Mouse (Mus musculus) embryonic facial prominence, embryonic 10.5 days (tissue): ENCODE data around the gene Foxp3. TPM values are rescaled to one million over a fixed set of nuclear protein-coding genes. Genes with fewer than 3 reads are reported as not detected.

Experiments
- DNase-seq: peaks from one replicate; pipeline ENCODE4 v3.0.0-alpha.2; 2017; ENCODE audit warnings: low spot score
- H3K27ac ChIP-seq: fragments of 300-500 bp; sonication (generic); replicated peaks from 2 replicates; pipeline ENCODE4 v1.5.1; 2016; ENCODE audit warnings: mild to moderate bottlenecking
- H3K27me3 ChIP-seq: fragments of 300-500 bp; sonication (generic); replicated peaks from 2 replicates; pipeline ENCODE4 v1.6.1; 2016; ENCODE audit warnings: low read depth, mild to moderate bottlenecking; ENCODE audit not compliant: poor library complexity, severe bottlenecking
- H3K36me3 ChIP-seq: fragments of 300-500 bp; sonication (generic); replicated peaks from 2 replicates; pipeline ENCODE4 v1.6.1; 2016; ENCODE audit warnings: mild to moderate bottlenecking, moderate library complexity
- H3K4me1 ChIP-seq: fragments of 300-500 bp; sonication (generic); 2 replicates; pipeline ENCODE4 v1.6.1; 2016
- H3K4me3 ChIP-seq: fragments of 300-500 bp; sonication (generic); 2 replicates; pipeline ENCODE4 v1.5.1; 2016; ENCODE audit warnings: mild to moderate bottlenecking, moderate library complexity
- H3K9me3 ChIP-seq: fragments of 300-500 bp; sonication (generic); 2 replicates; pipeline ENCODE4 v1.6.1; 2016; ENCODE audit warnings: mild to moderate bottlenecking
- WGBS: fragments of 180-500 bp; shearing (Covaris S2); methylation state at CpG from one replicate; pipeline ENCODE4 v1.1.7; 2016; 5-methylcytosine and 5-hydroxymethylcytosine counted together
- polyA plus RNA-seq: library from polyadenylated mRNA; unstranded; fragments of >200 nt; fragmentation: Nextera tagmentation; extraction: Ambion mirVana; gene quantifications from 2 replicates; pipeline ENCODE4 v1.2.1, GENCODE M21; 2016

Foxp3 gene
- polyA plus RNA-seq, 1 experiment from 2014 or later = 0.05 TPM

DNA sequence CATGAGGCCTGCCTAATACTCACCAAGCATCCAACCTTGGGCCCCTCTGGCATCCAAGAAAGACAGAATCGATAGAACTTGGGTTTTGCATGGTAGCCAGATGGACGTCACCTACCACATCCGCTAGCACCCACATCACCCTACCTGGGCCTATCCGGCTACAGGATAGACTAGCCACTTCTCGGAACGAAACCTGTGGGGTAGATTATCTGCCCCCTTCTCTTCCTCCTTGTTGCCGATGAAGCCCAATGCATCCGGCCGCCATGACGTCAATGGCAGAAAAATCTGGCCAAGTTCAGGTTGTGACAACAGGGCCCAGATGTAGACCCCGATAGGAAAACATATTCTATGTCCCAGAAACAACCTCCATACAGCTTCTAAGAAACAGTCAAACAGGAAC, 10.4 kb downstream of the Foxp3 start:
- Histone ChIP-seq H3K9me3 (no peaks in the 10 kb centered on the region), H3K27me3 (no peaks in the 10 kb centered on the region), H3K27ac (no peak overlapping the region), H3K4me3 (no peak overlapping the region), H3K4me1 (no peaks in the 10 kb centered on the region), H3K36me3 (peaks cover 5% of the 10 kb centered on the region)
- WGBS = 92% methylated on average over 11 of the region's 11 CpGs
- no peak for DNase-seq

DNA sequence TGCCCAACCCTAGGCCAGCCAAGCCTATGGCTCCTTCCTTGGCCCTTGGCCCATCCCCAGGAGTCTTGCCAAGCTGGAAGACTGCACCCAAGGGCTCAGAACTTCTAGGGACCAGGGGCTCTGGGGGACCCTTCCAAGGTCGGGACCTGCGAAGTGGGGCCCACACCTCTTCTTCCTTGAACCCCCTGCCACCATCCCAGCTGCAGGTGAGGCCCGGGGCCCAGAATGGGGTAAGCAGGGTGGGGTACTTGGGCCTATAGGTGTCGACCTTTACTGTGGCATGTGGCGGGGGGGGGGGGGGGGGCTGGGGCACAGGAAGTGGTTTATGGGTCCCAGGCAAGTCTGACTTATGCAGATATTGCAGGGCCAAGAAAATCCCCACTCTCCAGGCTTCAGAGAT, 12.9 kb downstream of the Foxp3 start:
- Histone ChIP-seq H3K27ac (no peak overlapping the region), H3K36me3 (peaks cover 21% of the 10 kb centered on the region), H3K9me3 (no peaks in the 10 kb centered on the region), H3K4me1 (no peaks in the 10 kb centered on the region), H3K27me3 (no peaks in the 10 kb centered on the region), H3K4me3 (no peak overlapping the region)
- no peak for DNase-seq
- WGBS = 90% methylated on average over 4 of the region's 5 CpGs

DNA sequence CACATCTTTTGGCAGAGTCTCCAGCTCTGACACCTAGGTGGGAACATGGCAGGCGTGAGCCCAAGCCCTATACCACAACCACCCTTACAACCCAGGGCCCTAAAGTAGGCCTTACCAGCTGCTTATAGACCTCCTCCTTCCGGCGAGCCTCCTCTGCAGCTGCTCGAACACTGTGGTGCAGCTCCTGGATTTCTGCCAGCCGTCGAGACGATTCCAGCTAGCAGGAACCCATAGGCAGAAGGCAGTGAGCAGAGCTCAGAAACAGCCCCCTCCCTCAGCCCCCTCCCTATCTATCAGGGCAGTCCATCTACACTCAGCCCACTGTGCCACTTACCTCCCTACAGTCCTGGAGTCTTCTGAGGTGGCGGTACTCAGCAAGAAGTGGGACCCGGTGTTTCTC, 21.9 kb downstream of the Foxp3 start:
- Histone ChIP-seq H3K27me3 (no peaks in the 10 kb centered on the region), H3K4me3 (no peak overlapping the region), H3K4me1 (no peaks in the 10 kb centered on the region), H3K9me3 (no peaks in the 10 kb centered on the region), H3K27ac (no peak overlapping the region), H3K36me3 (peaks cover 92% of the 10 kb centered on the region)
- DNase-seq = no peak
- WGBS = 92% methylated on average over 9 of the region's 9 CpGs

DNA sequence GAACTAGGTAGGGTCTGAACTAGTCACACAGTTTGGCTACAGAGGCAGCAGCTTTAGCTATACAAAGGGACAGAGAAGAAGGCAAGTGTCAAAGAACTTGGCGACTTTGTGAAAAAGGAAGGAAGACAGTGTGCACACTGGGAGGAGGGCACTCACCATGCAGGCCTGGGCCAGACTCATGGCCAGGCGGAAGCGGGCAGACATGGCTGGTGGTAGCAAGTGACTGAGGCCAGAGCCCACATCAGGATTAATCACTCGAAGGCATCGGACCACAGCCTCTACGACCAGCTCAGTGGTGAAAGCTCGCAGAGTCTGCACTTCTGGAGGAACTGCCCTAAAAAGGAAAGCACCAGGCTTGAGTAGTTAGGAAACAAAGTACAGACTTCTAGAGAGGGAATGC, 30.6 kb downstream of the Foxp3 start:
- 90% methylated on average over 7 of the region's 7 CpGs for WGBS
- Histone ChIP-seq H3K9me3 (no peaks in the 10 kb centered on the region), H3K27me3 (peaks cover 5% of the 10 kb centered on the region; the same call in 1 of the 2 replicates), H3K4me1 (peaks cover 3% of the 10 kb centered on the region; the same call in 1 of the 2 replicates), H3K36me3 (peaks cover 18% of the 10 kb centered on the region), H3K27ac (no peak overlapping the region), H3K4me3 (peak overlapping the region; percentile 58; the same call in 1 of the 2 replicates)
- no peak for DNase-seq

DNA sequence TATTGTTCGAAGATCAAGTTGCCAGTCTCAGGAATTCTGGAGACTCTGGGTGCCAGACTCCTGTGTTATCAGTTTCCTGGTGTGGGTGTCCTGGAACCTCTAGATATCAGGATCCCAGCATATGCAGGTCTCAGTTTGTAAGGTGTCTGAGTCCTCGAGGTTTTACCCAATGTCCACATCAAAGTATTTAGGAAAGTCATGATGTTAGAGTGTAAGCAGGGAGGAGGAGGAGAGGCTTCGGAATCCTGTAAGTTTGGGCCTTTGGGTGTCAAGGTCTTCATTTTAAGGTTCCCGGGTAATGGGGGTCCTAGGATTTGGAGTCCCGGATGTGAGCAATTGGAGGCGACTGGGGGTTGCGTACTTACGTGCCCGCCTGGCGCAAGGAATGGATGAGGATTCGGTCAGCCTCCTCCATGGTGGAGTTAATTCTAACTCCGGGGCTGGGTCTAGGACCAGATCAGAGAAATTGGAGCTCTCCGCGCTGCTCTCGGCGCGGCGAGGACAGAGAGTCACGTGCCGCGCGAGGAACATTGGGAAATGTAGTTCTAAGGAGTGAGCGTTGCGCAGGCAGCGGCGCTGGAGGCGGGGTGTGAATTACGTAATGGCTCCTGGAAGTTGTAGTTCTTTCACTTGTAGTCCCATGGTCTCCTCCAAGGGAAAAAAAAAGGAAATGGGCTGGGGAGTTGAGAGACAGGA, 31.6 kb downstream of the Foxp3 start, which contains the start of gene Ccdc22:
TSS of gene Ccdc22 (minus strand) at position 639 of the 696 bp plus-strand sequence.
- DNase-seq = peak; percentile 85
- H3K27me3 ChIP-seq = peaks cover 12% of the 10 kb centered on the region
- H3K9me3 ChIP-seq = no peaks in the 10 kb centered on the region
- WGBS = 18% methylated on average over 28 of the region's 28 CpGs
- peak within 1 kb of the TSS; percentile 72 for H3K27ac ChIP-seq
- peaks cover 8% of the 10 kb centered on the region for H3K36me3 ChIP-seq
- peaks cover 3% of the 10 kb centered on the region; the same call in 1 of the 2 replicates for H3K4me1 ChIP-seq
- H3K4me3 ChIP-seq = peak within 1 kb of the TSS; percentile 58

DNA sequence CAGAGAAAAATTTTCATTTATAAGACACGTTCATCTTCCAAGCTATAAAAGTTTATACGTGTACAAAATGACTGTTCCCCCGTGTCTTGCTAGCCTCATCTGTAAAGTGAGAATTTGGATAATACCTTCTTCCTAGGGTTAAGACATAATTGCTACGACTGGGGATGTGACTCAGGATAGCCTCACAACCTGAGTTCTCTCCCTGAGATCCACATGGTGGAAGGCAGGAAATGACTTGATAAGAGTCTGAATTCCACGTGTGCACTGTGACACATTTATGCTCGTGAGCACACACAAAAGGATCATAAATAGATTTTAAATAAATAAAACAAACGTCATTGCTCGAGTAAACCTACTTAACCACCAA, 32.1 kb downstream of the Foxp3 start:
- no peak overlapping the region for H3K4me3 ChIP-seq
- WGBS = 49% methylated on average over 8 of the region's 8 CpGs
- H3K4me1 ChIP-seq = peaks cover 3% of the 10 kb centered on the region; the same call in 1 of the 2 replicates
- 0 out of 2 replicates have a peak, but pooled peaks cover 3% of the 10 kb centered on the region for H3K36me3 ChIP-seq
- H3K27me3 ChIP-seq = peaks cover 17% of the 10 kb centered on the region
- DNase-seq = no peak
- no peak overlapping the region for H3K27ac ChIP-seq
- no peaks in the 10 kb centered on the region for H3K9me3 ChIP-seq

DNA sequence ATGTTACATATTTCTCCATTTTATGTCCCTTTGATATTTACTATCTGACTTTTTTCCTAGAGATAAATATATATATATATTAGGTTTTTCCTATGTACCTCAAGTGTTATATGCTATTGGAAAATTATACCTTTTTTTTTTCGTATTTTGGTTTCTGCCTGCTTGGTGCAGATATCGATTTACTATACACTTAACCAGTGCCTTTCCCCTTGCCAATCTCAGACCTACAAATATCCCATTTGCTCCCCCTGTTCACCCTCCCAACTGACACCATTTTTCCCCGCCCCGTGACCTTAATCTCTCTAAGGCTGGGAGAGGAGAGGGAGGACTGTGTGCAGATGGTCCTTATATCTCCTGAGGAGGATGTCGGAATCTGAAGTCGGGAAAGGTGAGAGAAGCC, 33.3 kb downstream of the Foxp3 start, which contains the start of gene Cacna1f:
TSS of gene Cacna1f (plus strand) at position 301 of the 400 bp plus-strand sequence.
- Histone ChIP-seq H3K4me1 (peaks cover 3% of the 10 kb centered on the region; the same call in 1 of the 2 replicates), H3K4me3 (no peak within 1 kb of the TSS), H3K9me3 (no peaks in the 10 kb centered on the region), H3K36me3 (0 out of 2 replicates have a peak, but pooled peaks cover 3% of the 10 kb centered on the region), H3K27me3 (peaks cover 29% of the 10 kb centered on the region), H3K27ac (no peak within 1 kb of the TSS)
- 70% methylated on average over 6 of the region's 6 CpGs for WGBS
- DNase-seq = no peak

DNA sequence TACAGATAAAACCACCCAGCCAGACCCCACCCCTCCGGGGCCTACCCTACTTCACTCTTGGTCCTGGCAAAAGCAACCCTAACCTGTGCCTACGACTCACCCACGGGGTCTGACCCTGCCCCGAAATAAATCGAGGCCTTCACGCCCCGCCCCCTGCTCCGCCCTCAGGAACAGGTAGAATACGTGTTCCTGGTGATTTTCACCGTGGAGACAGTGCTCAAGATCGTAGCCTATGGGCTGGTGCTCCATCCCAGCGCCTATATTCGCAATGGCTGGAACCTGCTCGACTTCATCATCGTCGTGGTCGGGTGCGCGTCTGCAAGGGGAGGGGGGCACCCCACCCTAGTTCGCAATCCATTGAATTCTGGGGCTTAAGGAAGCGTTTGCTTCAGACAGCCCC, 36.6 kb downstream of the Foxp3 start:
- no peaks in the 10 kb centered on the region for H3K4me1 ChIP-seq
- no peaks in the 10 kb centered on the region for H3K9me3 ChIP-seq
- H3K4me3 ChIP-seq = peak overlapping the region; percentile 54
- 22% methylated on average over 21 of the region's 21 CpGs for WGBS
- peaks cover 29% of the 10 kb centered on the region for H3K27me3 ChIP-seq
- DNase-seq = no peak
- H3K27ac ChIP-seq = no peak overlapping the region
- no peaks in the 10 kb centered on the region for H3K36me3 ChIP-seq

DNA sequence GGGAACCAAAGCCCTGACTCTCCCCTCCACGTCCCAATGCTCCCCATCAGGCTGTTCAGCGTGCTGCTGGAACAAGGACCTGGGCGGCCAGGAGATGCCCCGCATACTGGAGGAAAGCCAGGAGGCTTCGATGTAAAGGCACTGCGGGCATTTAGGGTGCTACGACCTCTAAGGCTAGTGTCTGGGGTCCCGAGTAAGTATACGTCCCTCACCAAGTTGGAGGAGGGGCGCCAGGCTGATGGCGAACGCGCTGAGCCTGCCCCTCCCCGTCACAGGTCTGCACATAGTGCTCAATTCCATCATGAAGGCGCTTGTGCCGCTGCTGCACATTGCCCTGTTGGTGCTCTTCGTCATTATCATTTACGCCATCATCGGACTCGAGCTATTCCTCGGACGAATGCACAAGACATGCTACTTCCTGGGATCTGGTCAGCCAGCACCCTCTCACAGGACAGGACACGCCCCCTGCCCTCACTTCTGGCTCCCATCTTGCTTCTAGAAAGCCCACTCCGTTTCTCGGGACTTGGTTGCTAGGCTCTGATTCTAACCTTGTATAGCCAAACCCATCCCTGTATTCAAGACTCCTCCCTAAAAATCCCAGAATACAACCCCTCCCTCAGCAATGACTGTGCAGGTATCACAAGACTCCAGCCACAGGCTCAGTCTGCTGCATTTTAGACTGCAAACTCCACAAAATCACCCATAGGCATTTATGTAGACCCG, 37.3 kb downstream of the Foxp3 start:
- peak overlapping the region; percentile 54 for H3K4me3 ChIP-seq
- H3K4me1 ChIP-seq = no peaks in the 10 kb centered on the region
- H3K27me3 ChIP-seq = peaks cover 29% of the 10 kb centered on the region
- 20% methylated on average over 26 of the region's 26 CpGs for WGBS
- H3K27ac ChIP-seq = no peak overlapping the region
- H3K9me3 ChIP-seq = no peaks in the 10 kb centered on the region
- DNase-seq = peak; percentile 15
- H3K36me3 ChIP-seq = no peaks in the 10 kb centered on the region

DNA sequence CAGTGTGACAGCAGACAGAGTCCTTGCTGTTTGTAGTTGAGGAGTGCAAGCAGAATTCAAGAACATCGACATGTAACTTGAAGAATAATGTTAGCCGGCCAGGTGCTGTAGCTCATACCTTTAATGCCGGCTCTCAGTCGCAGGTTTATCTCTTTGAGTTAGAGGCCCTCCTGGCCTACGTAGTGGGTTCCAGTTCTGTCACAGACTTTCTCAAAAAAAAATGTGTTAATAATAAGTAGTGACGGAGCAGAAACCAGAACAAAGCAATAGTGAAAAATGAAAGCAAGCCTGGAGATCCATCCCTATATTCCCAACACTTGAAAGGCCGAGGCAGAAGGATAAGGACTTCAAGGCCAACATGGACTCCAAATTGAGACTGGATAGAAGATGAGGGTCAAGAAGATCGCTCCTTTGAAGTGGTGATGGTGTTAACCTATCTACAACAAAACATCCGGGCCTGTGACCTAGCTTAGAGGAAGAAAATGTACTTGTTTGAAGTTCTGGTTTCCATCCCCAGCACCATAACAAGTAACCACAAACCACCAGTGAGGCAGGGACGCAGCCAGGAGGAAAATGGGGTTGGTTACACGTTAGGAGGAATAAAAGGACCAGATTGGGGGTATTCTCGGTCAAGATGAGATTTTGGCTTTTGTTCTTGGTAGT, 44.6 kb downstream of the Foxp3 start:
- Histone ChIP-seq H3K36me3 (no peaks in the 10 kb centered on the region), H3K27ac (no peak overlapping the region), H3K27me3 (no peaks in the 10 kb centered on the region), H3K4me1 (no peaks in the 10 kb centered on the region), H3K4me3 (no peak overlapping the region), H3K9me3 (no peaks in the 10 kb centered on the region)
- WGBS = 84% methylated on average over 12 of the region's 12 CpGs
- DNase-seq = no peak

DNA sequence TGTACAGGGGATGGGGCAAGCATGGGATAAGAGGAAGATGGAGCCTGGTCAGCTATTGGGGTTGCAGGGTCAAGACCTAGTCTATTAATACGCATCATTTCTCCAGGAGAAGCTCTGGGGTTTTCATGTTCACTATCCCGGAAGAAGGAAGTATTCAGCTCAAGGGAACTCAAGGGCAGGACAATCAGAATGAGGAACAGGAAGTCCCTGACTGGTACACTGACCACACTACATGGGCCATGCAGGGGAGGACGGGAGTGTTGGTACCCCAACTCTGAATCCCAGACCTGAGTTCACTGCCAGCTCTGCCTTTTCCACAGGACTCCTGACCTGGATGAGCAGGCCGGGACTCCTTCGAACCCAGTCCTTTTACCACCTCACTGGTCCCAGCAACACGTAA, 59.1 kb downstream of the Foxp3 start:
- Histone ChIP-seq H3K9me3 (no peaks in the 10 kb centered on the region), H3K4me1 (no peaks in the 10 kb centered on the region), H3K4me3 (no peak overlapping the region), H3K27me3 (no peaks in the 10 kb centered on the region), H3K36me3 (no peaks in the 10 kb centered on the region), H3K27ac (no peak overlapping the region)
- 92% methylated on average over 6 of the region's 6 CpGs for whole genome bisulfite sequencing
- DNase-seq = no peak

DNA sequence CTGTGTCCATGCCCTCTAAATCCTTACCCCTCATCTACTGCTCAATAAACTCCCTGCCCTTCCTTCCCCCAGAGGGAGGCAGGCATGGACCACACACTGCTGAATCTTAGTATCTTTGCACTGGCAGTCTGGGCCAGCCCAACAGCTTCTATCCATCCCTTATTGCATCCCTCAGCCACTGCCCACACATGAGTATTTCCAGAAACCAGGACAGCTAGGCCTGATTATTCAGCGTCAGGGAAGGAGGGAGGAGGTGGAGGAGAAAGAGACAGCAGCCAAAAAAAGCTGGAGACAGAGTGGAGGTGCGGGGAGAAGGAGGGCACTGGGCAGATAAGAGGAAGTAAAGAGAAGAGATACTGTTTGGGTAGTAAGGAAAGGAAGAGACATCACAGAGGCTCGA, 61.7 kb downstream of the Foxp3 start:
- no peak for DNase-seq
- 68% methylated on average over 3 of the region's 3 CpGs for WGBS
- Histone ChIP-seq H3K4me3 (no peak overlapping the region), H3K9me3 (no peaks in the 10 kb centered on the region), H3K27ac (no peak overlapping the region), H3K36me3 (no peaks in the 10 kb centered on the region), H3K4me1 (0 out of 2 replicates have a peak, but pooled peaks cover 4% of the 10 kb centered on the region), H3K27me3 (peaks cover 17% of the 10 kb centered on the region)
